Mouse (Mus musculus) c-Kit-positive CD71-negative TER-119-negative erythroid progenitor cells, embryonic 14.5 days (primary cell): Measurements from ENCODE around the gene Them7.

Source experiments
- DNase-seq: peaks from one replicate; pipeline ENCODE4 v3.0.0-alpha.2; 2013; ENCODE audit warnings: low read depth

Gene Them7

DNA sequence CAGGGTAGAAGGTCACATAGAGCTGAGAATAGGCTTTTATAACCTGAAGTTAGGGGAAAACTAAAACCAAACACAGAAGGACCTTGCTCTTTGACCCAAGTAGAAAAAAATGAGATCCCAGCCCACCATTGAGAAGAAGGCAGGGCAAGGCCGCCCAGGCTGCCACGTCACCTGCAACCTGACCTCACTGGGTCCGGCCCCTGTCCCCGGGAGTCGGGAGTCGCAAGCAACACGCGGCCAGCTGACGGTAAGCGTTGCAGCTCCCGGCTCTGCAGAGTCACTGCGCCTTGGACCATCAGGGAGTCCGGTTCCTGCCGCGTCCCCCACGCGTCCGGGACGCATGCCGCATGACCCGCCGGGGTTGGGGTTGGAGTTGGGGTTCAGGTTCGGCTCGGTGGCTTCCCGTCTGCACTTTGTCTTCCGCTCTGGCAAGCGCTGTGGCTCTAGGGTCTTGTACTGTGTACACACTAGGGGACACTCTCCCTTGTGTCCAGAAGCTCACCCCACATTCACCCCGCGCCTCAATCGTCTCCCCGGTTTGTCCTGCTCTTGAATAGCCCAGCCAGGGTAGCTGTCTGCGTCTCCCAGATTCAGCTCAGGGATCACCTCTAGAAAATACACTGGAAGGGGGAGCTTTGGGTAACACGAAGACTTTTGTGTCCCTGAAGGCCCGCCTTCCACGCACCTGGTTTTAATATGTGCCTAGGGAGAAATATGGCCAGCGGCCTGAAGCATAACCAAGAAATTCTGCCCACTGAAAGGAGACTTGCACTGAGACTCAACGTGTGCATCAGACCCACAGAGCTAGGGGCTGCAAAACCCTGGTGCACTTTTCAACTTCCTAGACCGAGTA is at the start of gene Them7:
Gene Them7 (plus strand): TSS at position 187 of the 853 bp plus-strand sequence.
- DNase-seq, result no peak

DNA sequence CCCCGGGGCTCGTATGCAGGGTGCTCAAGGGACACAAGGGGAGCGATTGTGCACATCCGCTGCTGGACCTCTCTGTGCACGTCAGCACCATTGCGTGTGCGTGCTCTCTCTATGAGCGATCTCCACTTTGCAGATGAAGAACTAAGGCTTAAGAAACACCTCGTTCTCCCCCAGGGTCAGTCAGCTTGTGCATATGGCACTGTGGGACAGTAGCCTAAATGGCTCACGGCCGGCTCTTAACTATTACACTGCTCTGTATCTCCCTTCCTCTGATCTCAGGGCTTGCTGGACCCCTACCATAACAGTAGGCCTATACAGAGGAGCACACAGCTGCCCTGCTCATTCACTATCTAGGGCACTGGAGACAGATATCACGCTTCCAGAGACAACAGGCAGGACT is 45.2 kb upstream of the Them7 start:
- no peak for DNase-seq

DNA sequence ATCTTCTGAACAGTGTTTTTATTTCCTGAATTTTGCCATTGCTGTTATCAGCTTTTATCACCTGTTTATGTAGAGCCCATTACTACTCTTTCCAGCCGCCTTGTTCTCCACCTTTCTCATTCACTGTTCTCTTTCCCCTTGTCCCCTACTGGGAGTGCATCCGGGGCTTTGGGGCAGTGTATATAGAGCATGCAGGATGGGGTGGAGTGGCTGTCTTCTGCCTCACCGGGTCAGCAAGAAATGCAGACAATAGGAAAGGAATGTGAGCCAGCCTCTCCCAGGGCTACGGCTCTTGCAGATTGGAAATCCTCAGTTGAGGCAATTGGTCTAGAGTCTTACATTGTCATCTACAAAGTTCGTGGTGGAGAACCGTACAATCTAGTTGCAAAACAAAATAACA is 41.6 kb upstream of the Them7 start:
- DNase-seq, result no peak

DNA sequence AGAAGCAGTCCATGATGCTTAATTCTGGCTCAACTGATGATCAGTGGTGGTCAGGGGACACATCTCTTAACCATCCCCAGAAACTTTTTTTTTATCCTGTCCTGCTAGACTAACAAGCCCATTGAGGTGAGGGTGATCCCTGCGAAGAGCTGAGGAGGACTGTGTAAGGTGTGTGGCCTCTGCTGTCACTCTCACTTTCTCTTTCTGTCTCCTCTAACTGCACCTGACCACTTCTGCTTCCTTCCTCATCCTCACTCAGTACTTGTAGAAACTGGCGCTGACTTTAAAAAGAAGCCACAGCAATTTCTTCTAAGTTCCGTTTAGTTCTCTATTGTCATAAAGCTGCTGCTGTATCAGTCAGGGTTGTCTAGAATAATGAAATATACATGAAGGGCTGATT is 39.0 kb upstream of the Them7 start:
- DNase-seq, result no peak

DNA sequence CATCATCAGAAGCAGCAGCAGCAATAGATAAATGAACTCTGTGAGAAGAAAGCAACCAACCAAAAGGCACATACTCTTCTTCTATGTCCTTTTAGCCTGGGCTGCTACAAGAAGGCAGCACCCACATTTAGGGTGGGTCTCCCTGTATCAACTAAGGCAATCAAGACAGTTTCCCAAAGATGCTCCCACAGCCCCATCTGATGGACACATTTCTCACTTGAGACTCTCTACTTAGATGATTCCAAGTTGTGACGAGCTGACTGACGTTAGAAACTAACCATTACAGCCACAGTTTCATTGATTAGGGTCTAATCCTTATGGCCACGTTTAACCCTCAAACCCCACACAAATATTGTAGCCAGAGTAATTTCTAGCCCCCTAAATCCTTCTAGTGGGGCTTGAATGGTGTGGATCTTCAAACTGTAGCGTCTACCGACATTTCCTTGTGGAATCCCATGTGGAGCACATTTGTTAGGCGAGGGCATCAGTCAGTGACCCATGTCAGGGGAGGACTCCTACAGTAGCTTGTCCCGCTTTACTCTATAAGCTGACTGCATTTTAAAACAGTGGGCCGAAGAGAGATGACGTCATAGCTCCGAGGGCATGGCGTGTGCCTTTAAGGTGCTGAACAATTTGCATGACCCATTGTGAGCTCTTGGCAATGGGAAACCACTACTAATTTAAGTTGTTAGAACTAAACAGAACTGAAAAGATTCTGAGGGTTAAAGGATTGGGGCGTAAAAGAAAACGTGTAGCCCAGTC is 38.2 kb upstream of the Them7 start:
- no peak for DNase-seq

DNA sequence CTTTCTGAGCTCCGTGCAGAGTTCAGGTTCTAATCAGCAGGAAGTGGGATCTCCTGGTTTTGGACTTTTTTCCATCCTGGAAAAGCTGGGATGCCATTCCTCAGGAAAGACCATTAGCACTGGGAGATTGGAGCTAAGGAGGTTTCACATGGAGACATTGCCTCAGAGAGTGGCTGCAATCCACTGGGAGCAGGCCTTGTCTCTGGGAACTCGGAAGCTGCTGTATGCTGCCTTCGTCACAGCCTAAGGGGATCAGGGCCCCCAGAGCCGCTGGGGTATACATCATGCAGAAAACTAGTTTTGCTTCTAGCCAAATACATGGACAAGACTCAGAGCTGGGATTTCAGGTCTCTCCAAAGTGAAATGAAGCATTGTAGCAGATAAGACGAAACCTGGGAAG is 37.5 kb upstream of the Them7 start:
- DNase-seq, result no peak

DNA sequence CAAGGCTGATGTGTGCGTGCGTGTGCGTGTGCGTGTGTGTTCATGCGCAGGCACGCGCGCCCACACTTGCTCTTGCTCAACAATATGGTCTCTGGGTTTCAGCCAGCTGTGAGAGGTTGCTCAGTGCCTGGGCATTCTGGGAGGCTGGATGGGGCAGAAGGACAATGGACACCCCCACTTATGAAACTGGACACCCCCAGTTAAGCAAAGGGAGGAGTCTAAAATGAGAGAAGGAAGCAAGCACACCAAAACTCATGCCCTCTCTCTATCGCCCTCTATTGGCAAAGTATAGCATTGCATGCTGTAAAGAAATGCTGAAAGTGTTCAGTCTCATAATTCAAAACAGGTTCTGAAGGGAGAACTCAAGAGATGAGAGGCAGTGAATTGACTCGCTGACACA is 35.9 kb upstream of the Them7 start:
- DNase-seq, result peak; percentile 9

DNA sequence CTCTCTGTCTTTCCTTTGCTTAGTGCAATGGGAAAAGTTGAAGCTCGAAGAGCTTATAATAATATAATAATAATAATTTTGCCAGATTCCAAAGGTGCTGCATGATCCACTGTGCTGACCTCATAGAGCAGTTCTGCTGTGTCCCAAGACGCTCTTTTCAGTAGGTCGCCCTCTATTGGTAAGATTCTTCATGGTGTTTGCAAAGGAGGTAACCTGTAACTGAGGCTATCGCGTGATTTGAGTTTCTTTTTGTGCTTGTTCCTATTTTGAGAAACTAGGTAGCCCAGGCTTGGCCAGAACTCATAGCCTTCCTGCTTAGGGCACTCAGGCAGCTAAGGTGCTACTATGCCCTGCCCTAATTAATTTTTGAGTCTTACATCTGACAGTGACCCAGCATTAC is 34.8 kb upstream of the Them7 start:
- DNase-seq, result peak; percentile 7

DNA sequence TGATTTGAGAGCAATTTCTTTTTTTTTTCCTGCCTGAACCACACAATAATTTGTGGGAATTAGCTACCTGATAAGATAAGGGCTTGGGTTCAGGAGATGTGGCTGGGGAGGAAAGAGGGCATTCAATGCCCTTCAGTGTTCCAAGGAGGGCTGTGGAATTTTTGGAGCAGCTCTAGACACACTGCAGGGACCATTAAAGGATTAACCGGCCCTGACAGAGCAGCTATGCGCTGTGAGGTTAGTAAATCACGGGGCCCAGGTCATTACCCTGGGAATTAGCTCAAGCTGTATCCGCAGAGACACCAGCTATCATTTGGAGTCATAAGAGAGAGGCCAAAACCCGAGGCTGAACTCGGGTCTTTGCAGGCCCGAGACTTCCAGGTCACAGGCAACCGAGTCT is 24.0 kb upstream of the Them7 start:
- DNase-seq, result no peak

DNA sequence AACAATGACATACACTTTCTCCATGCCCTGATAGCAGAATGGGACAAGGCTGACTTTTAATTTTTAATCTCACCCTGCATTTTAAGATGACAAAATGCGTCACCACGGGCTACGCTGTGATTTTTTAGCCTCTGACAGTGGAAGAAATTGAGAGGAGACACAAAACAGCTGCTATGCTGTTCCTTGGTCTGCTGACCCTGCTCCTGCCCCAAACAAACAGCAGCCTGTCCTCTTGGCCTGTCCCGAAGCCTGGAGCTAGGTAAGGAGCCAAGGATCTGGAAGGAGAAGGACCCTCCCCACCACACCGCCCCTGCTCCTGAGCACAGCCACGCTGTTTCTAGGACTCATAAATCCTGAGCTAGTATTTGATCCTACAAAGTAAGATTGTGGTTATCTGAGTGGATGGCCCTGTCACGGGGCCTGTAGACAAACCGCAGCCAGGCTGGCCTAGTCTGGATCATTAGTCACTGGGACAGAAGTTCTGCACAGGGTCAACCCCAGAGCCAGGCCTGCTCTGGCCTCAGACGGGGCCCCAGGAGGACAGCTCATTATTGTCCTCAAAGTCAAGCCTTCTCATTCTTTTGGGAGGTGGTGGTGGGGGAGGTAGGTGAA is 17.5 kb upstream of the Them7 start:
- no peak for DNase-seq

DNA sequence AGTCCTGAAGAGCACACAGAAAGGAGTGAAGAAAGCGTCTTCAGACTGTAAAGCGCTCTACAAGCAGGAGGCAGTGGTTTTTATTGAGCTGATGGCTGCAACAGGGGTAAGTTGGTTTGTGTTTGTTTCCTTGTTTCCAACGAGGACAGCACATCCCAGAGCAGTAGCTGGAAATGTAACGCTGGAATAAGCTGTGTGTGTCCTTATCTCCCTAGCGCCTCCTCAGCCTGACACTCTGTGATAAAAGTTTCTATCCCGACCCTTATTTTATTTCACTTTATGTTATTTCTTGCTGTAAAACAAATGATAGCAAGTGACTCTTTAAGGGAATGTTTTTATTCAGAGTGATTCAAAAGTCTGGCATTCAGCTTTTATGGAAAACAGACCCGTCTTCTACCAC is 11.3 kb upstream of the Them7 start:
- DNase-seq, result no peak

DNA sequence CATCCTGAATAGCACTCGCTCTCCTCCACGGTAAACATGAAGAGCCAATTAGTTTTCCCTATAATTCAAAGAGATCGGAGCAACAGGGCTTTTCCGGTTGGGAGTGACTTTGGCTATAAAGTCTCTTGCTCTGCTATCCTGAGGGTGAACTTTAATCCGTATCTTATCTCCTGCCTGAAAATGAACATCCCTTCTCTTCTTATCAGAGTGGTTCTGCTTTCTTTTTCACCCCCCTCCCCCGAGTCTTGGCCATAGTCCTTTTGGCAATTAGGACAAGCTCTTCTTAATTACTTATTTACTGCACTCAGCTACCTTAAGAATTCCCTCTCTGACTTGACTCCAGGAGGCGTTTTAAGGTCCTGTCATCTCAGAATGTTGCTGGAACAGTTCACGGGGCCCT is 8.2 kb upstream of the Them7 start:
- no peak for DNase-seq

DNA sequence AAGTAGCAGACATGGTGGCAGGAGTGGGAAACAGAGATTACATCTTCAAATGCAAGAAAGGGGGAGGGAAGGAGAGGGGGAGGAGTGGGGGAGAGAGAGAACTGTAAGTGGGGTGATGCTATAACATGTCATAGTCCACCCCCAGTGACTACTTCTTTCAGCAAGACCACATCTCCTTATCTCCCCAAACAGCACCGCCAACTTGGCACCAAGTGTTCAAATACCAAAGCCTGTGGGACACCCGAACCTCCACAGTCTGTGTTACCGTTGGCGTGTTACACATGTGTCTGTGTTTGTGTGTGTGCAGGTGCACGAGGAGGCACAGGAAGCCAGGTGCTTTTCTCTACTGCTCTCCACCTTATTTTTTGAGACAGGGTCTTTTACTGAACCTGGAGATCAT is 4.9 kb upstream of the Them7 start:
- no peak for DNase-seq

DNA sequence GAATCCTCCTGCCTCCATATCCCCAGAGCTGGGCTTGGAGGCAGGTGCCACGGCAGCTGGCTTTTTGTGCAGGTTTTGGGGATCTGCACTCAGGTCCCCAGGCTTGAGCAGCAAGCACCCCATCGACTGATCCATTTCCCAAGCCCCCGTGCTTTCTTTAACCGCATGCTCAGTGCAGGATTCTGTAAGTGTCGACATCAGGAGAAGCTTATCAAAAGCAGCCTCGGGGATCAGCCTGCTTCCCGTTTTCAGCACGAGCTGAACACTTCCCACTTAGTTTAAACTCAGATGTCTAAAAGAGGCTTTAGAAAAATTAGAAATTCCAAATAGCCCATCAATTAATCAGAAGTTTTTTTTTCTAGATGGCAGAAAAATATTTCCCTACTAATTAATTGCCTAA is 4.5 kb upstream of the Them7 start:
- DNase-seq, result no peak

DNA sequence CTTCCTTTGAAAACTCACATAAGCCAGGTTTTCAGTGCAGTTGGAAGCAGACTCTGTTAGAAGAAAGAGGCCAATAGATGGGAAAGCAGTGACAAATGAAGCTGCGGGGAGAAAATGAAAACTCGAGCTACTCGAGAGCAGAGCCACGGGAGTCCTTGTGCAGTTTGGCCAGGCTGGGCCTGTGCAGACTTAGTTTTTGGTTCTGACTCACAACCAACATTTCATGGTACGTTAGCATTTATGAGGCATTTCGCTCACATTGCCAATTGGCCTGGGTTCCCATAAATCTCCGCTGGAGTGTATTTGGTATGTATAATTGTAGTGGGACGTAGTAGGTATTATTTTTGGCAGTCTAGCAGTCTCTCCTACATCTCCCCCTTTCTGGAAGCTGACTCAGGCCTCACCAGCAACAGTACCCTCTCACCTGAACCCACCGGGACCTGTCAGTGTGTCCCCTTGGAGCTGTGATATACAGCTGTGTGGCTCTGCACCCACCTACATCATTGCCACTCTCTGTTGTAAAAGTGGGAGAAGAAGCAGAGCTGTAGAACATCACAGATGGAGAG is 3.3 kb upstream of the Them7 start:
- no peak for DNase-seq

DNA sequence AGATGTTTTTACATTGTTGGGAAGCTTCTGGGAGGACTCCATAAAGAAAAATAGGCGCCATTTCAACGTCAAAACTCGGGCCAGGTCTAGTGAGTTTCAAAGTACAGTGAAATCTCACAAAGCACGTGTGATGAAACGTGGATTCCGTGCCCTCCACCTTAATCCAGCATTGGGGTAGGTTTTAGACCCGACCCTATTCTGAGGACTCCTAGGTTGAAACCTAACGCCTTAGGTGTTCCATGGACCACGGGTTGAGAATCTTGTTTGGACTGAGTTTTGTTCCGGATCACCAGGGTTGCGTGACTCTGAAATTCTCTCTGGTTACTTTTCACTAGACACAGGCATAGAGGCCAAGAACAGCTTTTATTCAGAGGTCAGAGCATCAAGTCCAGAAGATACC is 514 bp upstream of the Them7 start:
- no peak for DNase-seq

DNA sequence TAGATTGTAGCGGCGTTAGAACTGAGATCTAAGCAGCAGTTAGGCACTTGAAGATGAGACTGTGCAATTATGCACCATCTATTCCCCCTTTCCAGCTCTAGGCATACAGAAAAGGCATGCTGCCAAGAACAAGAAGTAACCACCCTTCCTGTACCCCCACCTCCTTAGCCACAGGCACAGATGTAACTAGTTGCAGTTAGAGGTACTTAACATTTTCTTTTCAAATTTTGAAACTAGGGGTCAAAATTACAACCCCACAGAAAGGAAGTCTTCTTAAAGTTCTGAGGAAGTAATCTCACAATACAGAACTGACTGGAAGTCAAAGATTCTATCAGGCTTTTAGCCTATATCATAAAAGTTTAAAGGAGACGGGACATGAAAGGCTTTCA is 861 bp downstream of the Them7 start:
- no peak for DNase-seq

DNA sequence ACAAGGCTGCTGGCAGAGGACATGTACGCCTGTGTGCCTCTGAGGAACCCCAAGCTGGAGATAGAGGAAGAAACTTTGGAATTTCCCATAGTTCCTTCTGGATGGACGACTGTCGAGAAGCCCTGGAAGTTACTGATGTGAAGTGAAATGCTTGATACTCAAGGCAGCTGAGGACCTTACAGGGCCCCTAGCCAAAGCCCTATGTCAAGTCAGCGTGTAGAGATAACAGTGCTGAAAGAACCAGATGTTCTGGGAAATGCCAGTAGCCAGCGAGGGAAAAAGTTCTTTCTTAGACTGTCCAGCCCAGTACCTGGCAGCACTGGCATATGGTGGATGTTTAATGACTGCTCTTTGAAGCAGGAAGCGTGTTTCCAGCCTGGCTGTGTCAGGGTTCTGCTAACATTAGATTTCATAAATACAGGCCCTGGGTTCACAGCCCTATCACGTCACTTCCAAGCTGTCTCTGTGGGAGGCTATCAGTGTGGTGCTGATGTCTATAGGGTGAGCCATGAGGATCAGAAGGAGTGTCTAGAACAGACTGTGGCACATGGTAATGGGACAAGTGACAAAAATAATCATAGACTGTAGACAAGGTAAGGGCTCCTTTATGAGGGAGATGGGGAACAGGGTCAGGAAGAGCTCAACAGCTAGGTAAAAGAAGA is 2.3 kb downstream of the Them7 start:
- DNase-seq, result no peak

DNA sequence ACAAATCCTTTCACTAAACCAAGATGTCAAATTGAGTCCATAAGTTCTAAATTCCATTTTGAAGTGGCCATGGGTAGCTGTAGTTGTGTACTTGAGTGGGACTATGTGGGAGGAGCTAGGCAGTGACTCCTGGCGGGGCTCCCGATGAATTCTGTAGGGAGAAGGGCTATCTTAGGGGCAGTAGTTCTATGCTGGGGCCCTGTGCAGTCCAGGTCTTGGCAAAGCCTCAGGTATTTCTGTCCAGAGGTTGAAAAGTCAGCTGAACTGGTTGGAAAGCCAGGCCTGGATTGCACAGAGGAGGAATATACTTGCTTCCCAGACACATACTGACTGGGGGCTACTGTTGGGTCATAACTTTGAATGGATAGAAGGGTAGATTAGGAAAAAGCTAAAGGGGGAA is 4.3 kb downstream of the Them7 start:
- DNase-seq, result no peak

DNA sequence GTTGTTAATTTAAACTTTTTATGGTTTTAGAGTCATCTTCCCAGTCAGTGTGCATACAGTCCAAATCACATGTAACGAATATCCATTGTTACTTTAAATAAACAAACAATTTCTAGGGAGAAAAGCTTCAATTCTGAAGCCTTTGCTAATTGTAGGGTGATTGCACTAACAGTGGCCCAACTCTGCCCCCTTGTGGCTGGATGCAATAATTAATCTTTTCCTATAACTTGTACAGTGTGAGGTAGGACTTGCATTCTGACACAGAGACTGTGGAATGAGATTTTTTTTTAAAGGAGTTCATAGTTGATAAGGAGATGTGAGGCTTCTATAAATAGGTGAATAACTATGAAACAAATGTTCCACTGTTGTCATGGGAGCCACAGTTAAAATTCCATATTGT is 6.2 kb downstream of the Them7 start:
- peak; percentile 50 for DNase-seq

DNA sequence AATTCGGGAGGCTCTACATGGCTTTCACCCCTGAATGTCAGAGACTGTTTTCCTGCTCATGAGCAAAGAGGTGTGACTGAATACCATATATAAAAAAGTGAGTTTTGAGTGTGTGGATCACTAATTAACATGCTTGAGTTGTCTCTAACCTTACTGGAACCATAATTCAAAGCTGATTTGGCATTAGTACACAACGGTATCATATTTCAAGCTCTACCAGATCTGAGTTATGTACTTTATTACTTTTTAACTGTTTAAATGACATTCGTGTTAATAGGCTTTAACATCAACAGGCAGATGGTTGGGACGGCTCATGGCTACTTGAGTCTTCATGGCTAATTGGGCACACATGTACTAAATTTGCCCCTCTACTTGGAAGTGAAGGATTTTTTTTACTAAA is 8.3 kb downstream of the Them7 start:
- DNase-seq, result no peak

DNA sequence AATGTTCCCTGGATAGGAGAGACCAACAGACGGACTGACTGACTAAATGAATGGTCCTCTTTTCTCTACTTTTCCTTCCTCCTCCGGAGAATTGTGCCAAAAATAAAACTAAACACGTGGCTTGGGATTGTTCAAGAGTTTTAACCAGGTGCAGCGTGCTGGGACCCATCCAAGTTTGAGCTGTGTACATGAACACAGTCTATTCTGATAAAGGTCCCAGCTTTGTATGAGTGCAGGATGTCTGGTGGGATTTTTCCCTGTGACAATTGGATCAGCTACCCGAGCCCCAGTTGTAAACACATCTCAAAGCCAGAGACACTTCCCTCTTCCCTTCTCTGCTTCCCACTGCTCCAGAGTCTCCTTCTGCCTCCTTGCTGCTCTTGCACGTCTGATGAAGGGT is 10.2 kb downstream of the Them7 start:
- DNase-seq, result no peak
